Comparison of ENCODE assay signal across 26 mouse cellular contexts in the genomic region with DNA sequence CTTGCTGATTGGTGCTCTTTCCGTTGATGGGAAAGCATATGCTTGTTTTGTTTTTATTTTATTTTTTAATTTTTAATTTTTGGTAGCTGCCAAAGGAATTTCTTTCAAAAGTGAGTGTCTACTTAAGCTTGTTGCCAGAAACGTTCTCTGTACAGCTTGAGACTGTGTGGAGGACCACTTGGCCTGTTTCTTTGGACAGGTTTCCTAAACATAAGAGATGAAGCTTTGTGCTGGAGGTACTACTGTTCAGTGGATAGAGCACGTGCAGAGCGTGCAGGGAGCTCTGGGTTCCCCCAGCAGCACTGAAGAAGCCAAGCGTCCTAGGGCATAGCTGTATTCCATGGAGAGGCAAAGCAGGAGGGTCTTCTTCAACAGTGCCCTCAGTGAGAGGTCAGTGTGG.
"Had no signal": no experiment of that assay in that cellular context is flagged by ENCODE, and none has a peak within 500 bp of the region (broad histone marks: within the 10 kb centered on the region; RNA-seq: fewer than 3 reads in every experiment).

No protein-coding gene starts in this region.

- H3K9ac ChIP-seq: embryonic facial prominence, embryonic 12.5 days; embryonic facial prominence, embryonic 13.5 days; embryonic facial prominence, embryonic 15.5 days; forebrain, embryonic 12.5 days; forebrain, embryonic 13.5 days; forebrain, embryonic 15.5 days had no signal

- H3K27me3 ChIP-seq: embryonic facial prominence, embryonic 12.5 days; embryonic facial prominence, embryonic 13.5 days; embryonic facial prominence, embryonic 15.5 days; forebrain, embryonic 12.5 days; forebrain, embryonic 13.5 days; forebrain, embryonic 15.5 days had no signal

- H3K4me3 ChIP-seq: embryonic facial prominence, embryonic 10.5 days; embryonic facial prominence, embryonic 12.5 days; embryonic facial prominence, embryonic 13.5 days; embryonic facial prominence, embryonic 15.5 days; erythroblast, embryonic 14.5 days; forebrain, embryonic 10.5 days; forebrain, embryonic 12.5 days; forebrain, embryonic 13.5 days; forebrain, embryonic 15.5 days; gastrocnemius, adult 2 months; heart, adult 2 months had no signal

- H3K9me3 ChIP-seq: embryonic facial prominence, embryonic 10.5 days; embryonic facial prominence, embryonic 12.5 days; embryonic facial prominence, embryonic 13.5 days; embryonic facial prominence, embryonic 15.5 days; forebrain, embryonic 10.5 days; forebrain, embryonic 12.5 days; forebrain, embryonic 13.5 days; forebrain, embryonic 15.5 days had no signal

- H3K36me3 ChIP-seq: embryonic facial prominence, embryonic 10.5 days; embryonic facial prominence, embryonic 12.5 days; embryonic facial prominence, embryonic 13.5 days; embryonic facial prominence, embryonic 15.5 days; forebrain, embryonic 10.5 days; forebrain, embryonic 15.5 days had no signal

- H3K4me1 ChIP-seq: embryonic facial prominence, embryonic 10.5 days; embryonic facial prominence, embryonic 12.5 days; embryonic facial prominence, embryonic 13.5 days; embryonic facial prominence, embryonic 15.5 days; forebrain, embryonic 10.5 days; forebrain, embryonic 12.5 days had no signal

- DNase-seq: cerebellum, adult 18-20 months; cerebellum, adult 2 months; cerebellum, adult 8-10 months; cerebellum, adult 9-10 months; cerebellum, adult 9-11 months; cerebellum, postnatal 14 days; cerebellum, postnatal 25 days; cerebellum, postnatal 36 days; embryo, embryonic 11 days; gastrocnemius, adult 2 months; gastrocnemius, postnatal 10 days; gastrocnemius, postnatal 14 days; gastrocnemius, postnatal 25 days; gastrocnemius, postnatal 36 days; heart, adult 11 months; heart, adult 18-20 months; heart, adult 2 months had no signal

- H3K4me2 ChIP-seq: embryonic facial prominence, embryonic 12.5 days; embryonic facial prominence, embryonic 13.5 days; embryonic facial prominence, embryonic 15.5 days; forebrain, embryonic 12.5 days; forebrain, embryonic 13.5 days; forebrain, embryonic 15.5 days had no signal

- H3K27ac ChIP-seq: embryonic facial prominence, embryonic 10.5 days; embryonic facial prominence, embryonic 12.5 days; embryonic facial prominence, embryonic 13.5 days; embryonic facial prominence, embryonic 15.5 days; forebrain, embryonic 10.5 days; forebrain, embryonic 12.5 days; forebrain, embryonic 13.5 days; gastrocnemius, adult 2 months; heart, adult 2 months had no signal
